Mouse (Mus musculus): Measurements from ENCODE around the gene Ncor2.

DNA sequence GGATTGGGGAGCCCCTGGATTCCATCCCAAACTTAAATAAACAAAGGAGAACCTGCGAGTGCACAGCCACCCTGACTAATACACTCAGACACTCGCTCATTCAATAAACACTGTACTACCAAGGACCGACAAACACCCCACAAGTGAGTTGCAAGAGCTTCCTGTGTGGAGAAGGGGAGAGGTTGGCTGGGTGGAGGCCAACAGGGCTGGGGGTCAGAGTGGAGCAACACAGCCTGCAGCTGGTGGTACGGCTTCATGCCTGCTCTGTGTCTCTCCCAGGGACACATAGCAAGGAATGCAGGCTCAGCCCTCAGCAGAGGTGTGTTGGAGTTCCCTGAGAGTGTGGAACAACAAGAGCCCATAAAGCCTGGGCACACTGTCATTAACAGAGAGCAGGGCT, 107.1 kb downstream of the Ncor2 start:
- TF ChIP-seq ZNF384 (IDR thresholded peaks at IDR 0.05; ENCODE audit: low read depth, low read length): no peak
- no peak for TF ChIP-seq CHD2 (IDR thresholded peaks at IDR 0.05; ENCODE audit: low read depth, low read length)
- TF ChIP-seq MAFK (IDR thresholded peaks at IDR 0.05; ENCODE audit: insufficient read depth, low read depth, low read length): no peak
- TF ChIP-seq HCFC1 (IDR thresholded peaks at IDR 0.05; ENCODE audit: borderline replicate concordance, insufficient read depth, low read length): no peak
- TF ChIP-seq ZC3H11A (IDR thresholded peaks at IDR 0.05; ENCODE audit: borderline replicate concordance, low read depth, low read length): no peak
